Mouse (Mus musculus): ENCODE data around the gene Nufip2. TPM values are rescaled to one million over a fixed set of nuclear protein-coding genes. Genes with fewer than 3 reads are reported as not detected.
A peak's percentile ranks its signal among the peaks of the same experiment; 100 is the strongest.

The Nufip2 gene
- polyA plus RNA-seq, 1 experiment from 2014 or later, result 3.9 TPM

DNA sequence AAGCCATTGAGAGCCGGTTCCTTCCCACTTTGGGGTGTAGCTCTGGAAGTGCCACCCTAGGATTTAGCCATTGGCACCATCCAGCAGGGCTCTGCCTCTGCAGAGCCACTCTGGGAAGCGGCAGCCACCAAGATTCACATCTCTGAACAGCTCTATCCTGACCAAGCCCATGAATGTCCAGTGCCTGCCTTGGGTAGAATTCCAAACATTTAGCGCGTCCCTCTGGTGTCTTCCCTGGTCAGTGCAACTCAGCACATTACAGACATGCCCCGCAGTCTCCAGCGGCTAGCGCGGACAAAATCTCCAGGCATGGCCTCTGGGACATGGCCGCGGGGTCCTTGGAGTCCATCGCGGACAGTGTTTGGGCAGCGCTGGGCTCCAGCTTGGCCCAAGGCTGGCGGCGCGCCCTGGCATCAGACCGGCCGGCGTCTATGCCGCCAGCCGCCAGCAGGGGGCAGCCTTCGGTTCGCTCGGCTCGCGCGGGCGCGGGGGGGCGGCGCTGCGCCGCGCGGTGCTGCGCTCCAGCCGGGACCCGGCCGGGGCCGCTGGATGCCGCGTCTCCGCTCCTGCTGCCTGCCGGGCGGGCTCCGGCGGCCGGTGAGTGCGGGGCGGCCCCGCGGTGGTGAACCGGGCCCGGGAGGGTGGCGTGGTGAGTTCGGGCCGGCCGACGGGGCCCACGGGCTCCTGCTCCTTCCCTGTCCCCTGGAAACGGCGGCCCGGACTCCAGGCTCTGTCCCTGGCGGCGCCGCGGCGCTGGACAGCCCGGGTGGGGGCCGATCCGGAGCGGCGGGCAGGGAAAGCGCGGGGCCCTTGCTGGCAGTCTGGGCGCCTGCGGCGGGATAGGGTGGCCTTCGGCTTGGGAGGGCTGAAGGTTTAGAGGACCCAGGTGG lies 77.1 kb downstream of the Nufip2 start, which contains the start of gene Myo18a:
Gene Myo18a, plus strand, starts transcription at position 464 of the 890 bp plus-strand sequence.
- Histone ChIP-seq H3K4me2 (replicated peaks) (peak within 1 kb of the TSS; percentile 93), H3K36me3 (no peaks in the 10 kb centered on the region), H3K27ac (replicated peaks) (peak within 1 kb of the TSS; percentile 93), H3K27me3 (no peaks in the 10 kb centered on the region), H3K4me3 (peak within 1 kb of the TSS; percentile 84), H3K4me1 (peaks cover 39% of the 10 kb centered on the region), H3K9ac (replicated peaks) (peak within 1 kb of the TSS; percentile 98), H3K9me3 (no peaks in the 10 kb centered on the region)
- WGBS, result 1% methylated on average over 79 of the region's 79 CpGs
- ATAC-seq (replicated peaks), result peak; percentile 86

DNA sequence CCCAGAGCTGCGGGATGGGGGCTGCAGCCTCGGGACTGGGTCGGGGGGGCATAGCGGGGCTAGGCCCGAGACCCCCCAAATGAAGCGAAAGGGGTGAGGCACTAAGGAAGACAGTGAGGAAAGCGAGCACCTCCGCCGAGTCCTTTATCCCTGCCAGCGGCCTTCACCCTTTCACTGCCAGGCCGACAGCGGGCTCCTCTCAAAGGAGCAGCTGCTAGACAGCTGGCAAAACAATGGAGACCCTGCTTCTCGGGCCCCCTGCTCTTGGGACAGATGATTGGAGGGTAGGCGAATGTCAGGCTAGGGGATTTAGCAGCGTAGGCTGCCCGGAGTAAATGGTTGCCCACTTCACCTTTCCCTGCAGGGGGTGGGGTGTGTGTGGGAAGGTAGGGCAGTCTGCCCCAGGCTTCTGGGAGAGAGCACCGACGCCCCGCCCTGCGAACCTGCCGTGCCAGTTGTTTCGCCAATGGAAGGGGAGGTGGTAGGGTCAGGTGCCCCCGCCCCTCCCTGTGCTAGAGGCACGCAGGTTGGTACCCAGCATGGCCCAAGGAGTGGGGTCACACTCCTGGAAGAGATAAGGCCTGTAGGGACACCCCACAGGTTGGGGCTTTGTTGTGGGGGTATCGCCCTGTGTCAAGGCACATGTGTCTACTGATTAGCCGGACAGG lies 77.9 kb downstream of the Nufip2 start:
- peaks cover 39% of the 10 kb centered on the region for H3K4me1 ChIP-seq
- H3K9me3 ChIP-seq, result no peaks in the 10 kb centered on the region
- peak overlapping the region; percentile 98 for H3K9ac ChIP-seq (replicated peaks)
- H3K27me3 ChIP-seq, result no peaks in the 10 kb centered on the region
- ATAC-seq (replicated peaks), result peak; percentile 72
- peak overlapping the region; percentile 93 for H3K4me2 ChIP-seq (replicated peaks)
- WGBS, result 3% methylated on average over 25 of the region's 26 CpGs
- H3K4me3 ChIP-seq, result peak overlapping the region; percentile 84
- peak overlapping the region; percentile 93 for H3K27ac ChIP-seq (replicated peaks)
- H3K36me3 ChIP-seq, result no peaks in the 10 kb centered on the region

DNA sequence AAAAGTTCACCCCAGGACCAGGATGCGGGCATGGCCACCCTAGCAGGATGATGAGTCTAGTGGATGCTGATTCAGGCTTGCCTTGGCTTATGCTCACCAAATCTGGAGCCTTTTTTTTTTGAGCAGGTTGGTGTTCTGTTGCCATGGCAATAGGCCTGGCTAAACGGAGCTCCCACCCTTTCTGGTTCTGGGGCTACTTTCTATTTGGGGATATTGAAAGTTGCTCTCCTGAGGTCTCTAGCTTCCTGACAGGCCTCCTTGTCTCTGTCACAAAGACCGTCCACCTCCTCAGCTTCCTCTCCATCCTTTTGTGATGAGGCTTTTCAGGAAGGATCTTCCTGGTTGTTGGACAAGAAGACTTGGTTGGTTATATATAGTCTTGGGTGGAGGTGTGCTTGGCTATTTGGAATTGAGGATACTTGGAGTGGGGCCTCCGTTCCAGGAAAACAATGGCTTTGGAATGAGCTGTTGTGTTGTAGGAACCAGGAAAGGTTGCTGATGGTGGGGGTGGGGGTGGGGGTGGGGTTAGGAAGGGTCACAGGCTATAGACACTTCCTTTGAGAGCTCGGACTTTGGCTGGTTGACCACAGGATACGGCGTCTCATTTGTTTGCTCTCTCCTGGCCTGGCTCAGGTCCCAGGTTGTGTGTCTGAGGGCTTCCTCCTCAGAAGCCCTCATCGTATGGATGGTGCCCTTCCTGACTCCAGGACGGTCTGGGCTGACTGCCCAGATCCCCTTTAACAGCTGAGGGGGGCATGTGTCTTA lies 78.9 kb downstream of the Nufip2 start:
- ATAC-seq (replicated peaks), result no peak
- H3K4me3 ChIP-seq, result peak overlapping the region; percentile 84
- H3K9ac ChIP-seq (replicated peaks), result peak overlapping the region; percentile 98
- no peaks in the 10 kb centered on the region for H3K9me3 ChIP-seq
- H3K4me2 ChIP-seq (replicated peaks), result peak overlapping the region; percentile 93
- peaks cover 39% of the 10 kb centered on the region for H3K4me1 ChIP-seq
- H3K36me3 ChIP-seq, result no peaks in the 10 kb centered on the region
- H3K27me3 ChIP-seq, result no peaks in the 10 kb centered on the region
- 54% methylated on average over 9 of the region's 9 CpGs for WGBS
- 0 out of 2 replicates have a peak overlapping the region, but pooled peaks have one; percentile 93 for H3K27ac ChIP-seq (replicated peaks)

DNA sequence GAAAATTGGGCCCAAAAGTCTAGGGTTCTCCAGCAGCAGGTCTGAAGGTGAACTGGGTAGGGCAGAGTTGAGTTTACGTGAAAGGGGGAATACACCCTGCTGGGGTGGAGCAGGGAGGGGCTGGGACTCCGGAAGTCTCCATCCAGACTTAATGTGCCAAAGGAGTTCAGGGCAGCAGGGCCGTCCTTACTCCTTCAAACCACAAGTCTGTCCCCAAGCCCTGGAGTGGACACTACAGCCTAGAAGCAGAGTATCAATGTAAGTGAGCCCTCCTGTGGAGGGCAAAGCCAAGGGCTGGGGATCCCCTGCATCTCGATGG lies 79.5 kb downstream of the Nufip2 start:
- Histone ChIP-seq H3K27me3 (no peaks in the 10 kb centered on the region), H3K4me3 (0 out of 2 replicates have a peak overlapping the region, but pooled peaks have one; percentile 84), H3K4me2 (replicated peaks) (peak overlapping the region; percentile 93; the same call in 1 of the 2 replicates), H3K9me3 (no peaks in the 10 kb centered on the region), H3K4me1 (peaks cover 39% of the 10 kb centered on the region), H3K9ac (replicated peaks) (no peak overlapping the region; the same call in 1 of the 2 replicates), H3K36me3 (no peaks in the 10 kb centered on the region), H3K27ac (replicated peaks) (no peak overlapping the region)
- WGBS, result 54% methylated on average over 4 of the region's 4 CpGs
- ATAC-seq (replicated peaks), result no peak

DNA sequence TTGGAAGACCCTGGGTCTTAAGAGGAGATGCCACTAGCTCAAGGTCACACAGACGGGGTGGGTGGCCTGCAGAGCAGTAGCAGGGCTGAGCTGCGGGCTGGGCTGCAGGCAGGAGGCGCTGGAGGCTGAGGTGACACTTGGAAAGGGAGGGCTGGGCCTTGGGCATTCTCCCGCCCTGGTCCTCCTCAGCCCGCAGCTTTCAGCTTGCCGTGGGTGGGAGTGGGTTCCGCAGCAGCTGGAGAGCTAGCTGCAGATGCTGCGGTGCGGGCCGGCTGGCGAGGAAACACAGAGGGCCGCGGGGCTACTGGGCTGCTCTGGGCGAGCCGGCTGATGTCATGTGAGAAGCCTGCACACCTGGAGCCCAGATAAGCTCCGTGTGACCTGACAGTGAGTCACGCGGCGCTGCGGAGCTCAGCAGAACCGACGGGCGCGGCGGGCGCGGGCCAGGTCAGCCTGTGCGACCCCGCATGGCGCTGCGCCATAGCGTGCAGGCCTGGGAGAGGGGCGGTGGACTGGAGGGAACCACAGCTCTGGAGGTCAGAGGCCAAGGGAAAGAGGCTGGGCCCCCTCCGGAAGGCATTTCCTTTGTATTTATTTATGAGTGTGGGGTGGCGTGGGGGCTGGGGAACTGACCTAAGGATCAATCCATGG lies 80.5 kb downstream of the Nufip2 start:
- Histone ChIP-seq H3K4me3 (peak overlapping the region; percentile 28), H3K4me2 (replicated peaks) (peak overlapping the region; percentile 50), H3K27ac (replicated peaks) (no peak overlapping the region), H3K9me3 (no peaks in the 10 kb centered on the region), H3K36me3 (no peaks in the 10 kb centered on the region), H3K27me3 (no peaks in the 10 kb centered on the region), H3K9ac (replicated peaks) (peak overlapping the region; percentile 40), H3K4me1 (peaks cover 39% of the 10 kb centered on the region)
- 5% methylated on average over 35 of the region's 35 CpGs for WGBS
- ATAC-seq (replicated peaks), result 0 out of 2 replicates have a peak, but pooled peaks have one; percentile 11

DNA sequence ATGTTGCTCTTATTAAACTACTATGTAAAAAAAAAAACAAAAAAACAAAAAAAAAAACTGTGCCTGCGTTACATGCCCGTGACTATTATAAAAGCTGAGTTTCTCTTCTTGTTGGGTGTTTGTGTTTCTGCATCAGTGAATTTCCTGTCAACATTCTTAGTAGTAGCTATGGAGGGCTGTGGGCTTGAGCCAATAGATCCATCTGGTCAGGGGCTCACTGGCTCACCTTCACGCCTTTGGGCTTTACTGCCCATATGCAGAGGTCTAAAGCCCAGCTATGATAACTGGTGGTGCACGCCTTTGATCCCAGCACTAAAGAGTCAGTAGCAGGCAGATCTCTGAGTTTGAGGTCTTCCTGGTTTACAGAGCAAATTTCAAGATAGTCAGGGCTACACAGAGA lies 83.5 kb downstream of the Nufip2 start:
- no peak overlapping the region for H3K4me2 ChIP-seq (replicated peaks)
- no peaks in the 10 kb centered on the region for H3K9me3 ChIP-seq
- WGBS, result 76% methylated on average over 4 of the region's 4 CpGs
- H3K27ac ChIP-seq (replicated peaks), result no peak overlapping the region
- H3K27me3 ChIP-seq, result no peaks in the 10 kb centered on the region
- no peaks in the 10 kb centered on the region for H3K36me3 ChIP-seq
- H3K9ac ChIP-seq (replicated peaks), result no peak overlapping the region
- no peak for ATAC-seq (replicated peaks)
- peaks cover 27% of the 10 kb centered on the region for H3K4me1 ChIP-seq
- no peak overlapping the region for H3K4me3 ChIP-seq

DNA sequence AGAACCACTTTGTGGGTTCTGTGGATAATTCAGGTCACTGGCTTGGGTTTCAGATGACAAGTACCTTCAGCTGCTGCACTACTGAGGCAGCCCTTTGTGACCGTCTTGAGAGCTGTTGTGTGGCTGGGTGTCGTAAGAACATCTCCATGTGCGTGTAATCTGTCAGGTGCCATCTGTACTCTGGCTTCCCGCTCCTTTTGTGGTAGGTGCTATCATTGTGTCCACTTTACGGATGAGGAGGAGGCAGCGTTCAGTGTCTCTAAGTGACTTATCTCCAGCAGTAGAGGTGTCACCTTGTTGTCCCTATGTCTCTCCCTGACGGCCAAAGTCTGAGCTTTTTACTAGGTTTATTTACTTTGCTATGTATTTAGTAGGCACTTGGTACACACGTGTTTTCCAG lies 84.4 kb downstream of the Nufip2 start:
- no peak for ATAC-seq (replicated peaks)
- WGBS, result 84% methylated on average over 8 of the region's 8 CpGs
- no peaks in the 10 kb centered on the region for H3K36me3 ChIP-seq
- no peak overlapping the region for H3K27ac ChIP-seq (replicated peaks)
- no peaks in the 10 kb centered on the region for H3K9me3 ChIP-seq
- H3K9ac ChIP-seq (replicated peaks), result no peak overlapping the region
- H3K4me2 ChIP-seq (replicated peaks), result no peak overlapping the region
- H3K4me1 ChIP-seq, result peaks cover 19% of the 10 kb centered on the region
- no peak overlapping the region for H3K4me3 ChIP-seq
- H3K27me3 ChIP-seq, result no peaks in the 10 kb centered on the region

DNA sequence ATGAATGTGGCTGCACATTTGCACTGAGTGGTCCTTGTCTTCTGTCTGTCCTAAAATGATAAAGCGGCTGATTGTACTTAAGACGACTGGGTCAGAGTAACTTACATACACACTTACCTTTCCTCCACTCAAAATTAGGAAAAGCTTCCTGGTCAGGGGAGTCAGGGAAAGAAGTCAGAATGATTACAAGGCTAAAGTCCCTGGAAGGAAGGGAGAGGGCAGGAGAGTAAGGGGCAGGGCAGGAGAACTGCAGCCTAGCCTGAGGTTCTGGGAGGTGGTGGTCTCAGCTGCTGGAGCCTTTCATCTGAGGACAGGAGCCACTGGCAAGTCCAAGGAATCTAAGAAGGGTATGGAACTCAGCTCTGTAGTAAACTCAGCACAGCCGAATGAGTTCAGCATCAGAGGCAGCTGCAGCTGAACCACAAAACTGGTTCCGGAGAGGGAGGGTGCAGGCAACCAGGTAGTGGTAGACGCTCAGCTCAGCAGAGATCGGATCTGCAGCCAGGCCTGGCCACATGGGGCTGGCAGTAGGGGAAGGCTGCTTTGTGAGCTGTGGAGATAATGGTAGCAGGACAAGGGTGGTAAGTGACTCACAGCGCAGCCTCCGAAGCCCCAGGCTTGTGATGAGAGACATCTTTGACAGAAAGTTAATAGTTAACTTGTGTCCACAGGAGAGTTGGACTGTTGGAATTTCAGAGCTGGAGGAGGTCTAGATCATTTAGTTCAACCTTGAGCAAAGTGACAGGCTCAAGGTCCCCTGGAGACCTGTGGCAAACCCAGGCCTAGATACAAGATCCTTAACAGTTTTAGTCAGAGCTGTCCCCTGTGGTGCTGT lies 86.1 kb downstream of the Nufip2 start:
- H3K27ac ChIP-seq (replicated peaks), result no peak overlapping the region
- no peak overlapping the region for H3K4me3 ChIP-seq
- H3K9ac ChIP-seq (replicated peaks), result no peak overlapping the region
- peaks cover 2% of the 10 kb centered on the region; the same call in 1 of the 2 replicates for H3K36me3 ChIP-seq
- no peak for ATAC-seq (replicated peaks)
- no peaks in the 10 kb centered on the region for H3K9me3 ChIP-seq
- peaks cover 10% of the 10 kb centered on the region for H3K4me1 ChIP-seq
- no peaks in the 10 kb centered on the region for H3K27me3 ChIP-seq
- no peak overlapping the region for H3K4me2 ChIP-seq (replicated peaks)
- 80% methylated on average over 8 of the region's 8 CpGs for WGBS

DNA sequence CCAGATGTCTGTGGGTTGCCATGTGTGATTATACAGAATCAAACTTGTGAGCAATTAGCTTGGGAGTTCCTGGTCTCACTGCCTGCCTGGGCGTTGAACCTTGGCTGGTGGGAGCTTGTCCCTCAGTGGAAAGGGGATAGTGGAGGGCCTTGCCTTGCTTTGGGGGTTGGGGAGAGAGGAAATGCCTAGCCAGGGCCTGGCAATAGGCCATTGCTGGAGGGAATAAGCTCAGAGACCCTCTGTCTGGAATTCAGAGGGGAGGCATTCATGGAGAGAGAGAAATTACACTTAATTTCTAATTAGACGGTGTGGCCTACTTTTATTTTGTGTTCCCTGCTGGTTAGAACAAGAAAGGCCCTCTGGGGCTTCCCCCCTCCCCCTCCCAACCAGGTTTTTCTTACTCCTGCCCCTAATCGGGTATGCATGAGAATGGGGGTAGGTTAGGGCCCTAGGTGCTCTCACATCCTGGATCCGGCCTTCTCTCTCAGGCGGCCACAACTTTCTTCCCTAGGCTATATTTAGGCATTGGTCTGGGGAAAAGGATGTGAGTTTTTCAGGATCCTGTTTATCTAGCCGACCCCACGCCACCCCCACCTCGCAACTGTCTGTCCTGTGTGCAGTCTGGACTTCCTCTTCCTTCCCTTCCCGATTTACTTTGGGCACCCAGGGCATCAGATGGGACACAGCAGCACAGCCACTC lies 89.9 kb downstream of the Nufip2 start:
- Histone ChIP-seq H3K27ac (replicated peaks) (peak overlapping the region; percentile 31; the same call in 1 of the 2 replicates), H3K4me3 (no peak overlapping the region), H3K4me2 (replicated peaks) (no peak overlapping the region), H3K9me3 (no peaks in the 10 kb centered on the region), H3K4me1 (peaks cover 9% of the 10 kb centered on the region), H3K9ac (replicated peaks) (no peak overlapping the region), H3K27me3 (no peaks in the 10 kb centered on the region), H3K36me3 (peaks cover 19% of the 10 kb centered on the region)
- no peak; the same call in 1 of the 2 replicates for ATAC-seq (replicated peaks)
- WGBS, result 36% methylated on average over 9 of the region's 9 CpGs

DNA sequence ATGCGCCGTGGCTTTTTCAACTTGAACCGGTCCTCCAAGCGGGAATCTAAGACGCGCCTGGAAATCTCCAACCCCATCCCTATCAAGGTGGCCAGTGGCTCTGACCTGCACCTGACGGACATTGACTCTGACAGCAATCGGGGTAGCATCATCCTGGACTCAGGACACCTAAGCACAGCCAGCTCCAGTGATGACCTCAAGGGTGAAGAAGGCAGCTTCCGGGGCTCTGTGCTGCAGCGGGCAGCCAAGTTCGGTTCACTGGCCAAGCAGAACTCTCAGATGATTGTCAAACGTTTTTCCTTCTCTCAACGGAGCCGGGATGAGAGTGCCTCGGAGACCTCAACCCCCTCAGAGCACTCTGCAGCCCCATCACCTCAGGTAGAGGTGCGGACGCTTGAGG lies 91.5 kb downstream of the Nufip2 start:
- H3K9ac ChIP-seq (replicated peaks), result no peak overlapping the region
- WGBS, result 95% methylated on average over 17 of the region's 17 CpGs
- no peak for ATAC-seq (replicated peaks)
- H3K36me3 ChIP-seq, result peaks cover 19% of the 10 kb centered on the region
- H3K27me3 ChIP-seq, result no peaks in the 10 kb centered on the region
- no peaks in the 10 kb centered on the region for H3K9me3 ChIP-seq
- peaks cover 9% of the 10 kb centered on the region for H3K4me1 ChIP-seq
- H3K4me3 ChIP-seq, result no peak overlapping the region
- H3K27ac ChIP-seq (replicated peaks), result no peak overlapping the region
- no peak overlapping the region for H3K4me2 ChIP-seq (replicated peaks)
